Mouse (Mus musculus): ENCODE measurements around the gene Krtap28-10.
A peak's percentile ranks its signal among the peaks of the same experiment; 100 is the strongest.

Gene Krtap28-10

GRCm38 (mm10) chr1:83042380-83042779 lies at the start of gene Krtap28-10:
Krtap28-10 (minus strand) TSS chr1:83042480.
- DNase-seq = no peak

DNA sequence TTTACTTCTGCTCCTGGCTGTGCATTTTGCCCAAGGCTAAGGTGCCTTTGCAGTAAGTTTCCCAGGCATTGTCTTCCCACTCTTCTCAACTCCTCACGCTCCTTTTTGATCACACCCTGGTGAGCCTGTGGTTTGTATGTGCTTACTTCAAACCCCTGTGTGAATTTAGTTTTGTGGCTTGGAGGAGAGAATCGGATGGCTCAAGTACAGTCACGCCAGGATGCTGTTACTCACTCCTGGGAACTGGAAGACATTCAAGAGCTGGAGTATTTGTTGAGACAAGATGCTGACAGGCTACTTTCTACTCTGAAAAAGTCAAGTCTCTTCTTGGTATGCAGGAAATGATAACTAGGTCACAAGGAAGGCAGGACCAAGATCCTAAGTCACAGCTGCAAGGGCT lies 49.0 kb upstream of the Krtap28-10 start:
- DNase-seq = no peak

- no peak for DNase-seq
Measured at GRCm38 (mm10) chr1:83084790-83085189, 42.5 kb upstream of the Krtap28-10 start.

GRCm38 (mm10) chr1:83077016-83077415 lies 34.7 kb upstream of the Krtap28-10 start:
- DNase-seq = no peak

- DNase-seq = no peak
Measured at GRCm38 (mm10) chr1:83076190-83076917, 34.1 kb upstream of the Krtap28-10 start.

- no peak for DNase-seq
Measured at GRCm38 (mm10) chr1:83075526-83076189, 33.4 kb upstream of the Krtap28-10 start.

DNA sequence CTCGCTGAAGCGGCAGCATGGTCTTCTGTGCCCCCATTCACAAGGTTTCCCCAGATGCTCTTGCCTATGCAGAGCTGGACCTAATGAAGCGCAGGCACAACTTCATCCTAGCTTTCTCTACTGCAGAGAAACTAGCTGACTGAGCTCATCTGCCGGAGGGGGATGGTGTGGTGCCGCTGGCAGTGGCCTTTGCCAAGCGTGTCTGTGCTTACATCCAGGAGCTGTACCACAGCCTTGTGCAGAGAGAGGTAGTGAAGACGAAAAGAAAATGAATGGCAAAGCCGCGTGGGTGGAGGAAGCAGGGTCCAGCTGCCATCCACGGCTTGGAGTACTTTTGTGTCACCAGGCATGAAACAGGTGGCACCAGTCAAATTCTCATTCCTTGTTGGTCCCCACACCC lies 24.9 kb upstream of the Krtap28-10 start:
- DNase-seq = no peak

DNA sequence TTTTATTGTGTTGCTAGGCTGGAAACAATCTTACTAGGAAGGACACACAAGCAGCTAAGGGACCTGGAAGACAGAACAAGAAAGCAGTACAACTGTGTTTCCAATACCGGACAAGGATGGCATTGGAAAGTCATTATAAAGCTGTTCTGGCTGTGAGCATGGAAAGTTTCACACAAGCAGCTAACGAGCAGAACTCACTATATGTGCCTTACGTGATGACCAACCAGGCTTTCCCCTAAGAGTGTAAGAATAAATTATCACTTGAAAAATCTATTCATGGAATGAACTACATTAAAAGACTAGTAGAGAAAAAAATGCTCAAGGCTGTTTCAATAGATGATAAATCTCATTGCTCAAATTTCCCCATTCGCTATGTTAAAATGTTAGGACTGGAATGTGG lies 24.3 kb upstream of the Krtap28-10 start:
- DNase-seq = no peak

DNA sequence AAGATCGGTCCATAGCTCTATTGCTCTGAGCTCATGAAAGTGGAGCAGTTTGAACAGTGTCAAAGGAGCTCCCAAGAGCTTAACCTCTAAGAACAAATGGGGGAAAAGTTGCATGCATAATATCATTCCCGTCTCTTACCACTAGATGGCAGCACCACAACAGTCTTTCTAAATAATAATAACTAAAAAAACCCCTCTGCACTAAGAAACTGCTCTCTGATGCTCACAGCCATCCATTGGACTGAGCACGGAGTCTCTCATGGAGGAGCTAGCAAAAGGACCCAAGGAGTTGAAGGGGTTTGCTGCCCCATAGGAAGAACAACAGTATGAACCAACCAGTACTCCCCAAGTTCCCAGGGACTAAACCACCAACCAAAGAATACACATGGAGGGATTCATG lies 22.6 kb upstream of the Krtap28-10 start:
- no peak for DNase-seq

- no peak for DNase-seq
Measured at GRCm38 (mm10) chr1:83060643-83061042, 18.4 kb upstream of the Krtap28-10 start, which contains the start of gene Krtap28-13. Krtap28-13 (plus strand) TSS chr1:83060930.

DNA sequence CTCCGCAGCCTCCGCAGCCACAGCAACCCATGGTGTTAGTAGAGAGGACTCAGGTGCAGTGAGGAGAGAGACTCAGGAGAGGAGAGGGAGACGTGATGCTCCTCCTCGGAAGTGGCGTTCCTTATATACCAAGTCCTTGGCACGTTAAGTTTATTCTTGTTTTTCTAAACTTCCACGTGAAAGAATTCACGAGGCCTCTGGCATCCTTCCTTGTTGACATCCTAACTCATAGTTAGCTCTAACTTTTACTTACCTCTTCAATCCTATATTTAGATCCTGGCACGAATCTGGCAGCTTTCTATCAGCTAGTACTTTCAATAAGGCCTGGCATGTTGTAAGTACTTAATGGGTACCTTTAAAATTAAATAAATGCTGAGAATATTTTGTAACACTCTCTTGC lies 17.0 kb upstream of the Krtap28-10 start, which contains the start of gene A030005K14Rik:
Gene A030005K14Rik, minus strand, starts transcription at position 101 of the 400 bp plus-strand sequence.
- no peak for DNase-seq

DNA sequence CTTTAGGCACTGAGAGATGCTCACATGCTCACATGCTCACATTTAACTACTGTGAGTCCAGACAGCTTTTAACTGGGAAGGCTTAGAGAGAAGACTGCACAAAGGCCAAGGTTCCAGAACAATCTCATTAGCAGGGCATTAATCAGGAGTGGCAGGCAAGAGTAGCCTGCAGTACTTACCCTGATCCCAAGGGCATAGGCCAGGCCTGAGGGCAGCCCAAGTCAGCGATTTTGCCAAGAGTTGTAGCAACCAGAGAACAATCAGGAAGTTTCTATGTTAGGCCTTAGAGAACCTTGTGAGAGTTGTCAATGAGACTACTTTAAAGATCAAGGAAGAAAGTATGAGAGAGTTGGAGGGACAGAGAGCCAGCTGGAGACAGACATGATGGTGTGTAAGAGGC lies 16.2 kb upstream of the Krtap28-10 start:
- no peak for DNase-seq

- peak; percentile 59 to 68 for DNase-seq
Measured at GRCm38 (mm10) chr1:83044882-83045427, 2.7 kb upstream of the Krtap28-10 start, which contains the start of gene Gm47969. Gm47969 (plus strand) TSS chr1:83044932.

- peak; percentile 29 to 52 for DNase-seq
Measured at GRCm38 (mm10) chr1:83039080-83039479, 3.2 kb downstream of the Krtap28-10 start.

GRCm38 (mm10) chr1:83038109-83038672 lies 4.1 kb downstream of the Krtap28-10 start, which contains the start of gene Slc19a3:
Slc19a3 (minus strand) TSS chr1:83038448.
- DNase-seq = peak; percentile 25 to 40

GRCm38 (mm10) chr1:83036892-83037667 lies 5.2 kb downstream of the Krtap28-10 start:
- DNase-seq = no peak

DNA sequence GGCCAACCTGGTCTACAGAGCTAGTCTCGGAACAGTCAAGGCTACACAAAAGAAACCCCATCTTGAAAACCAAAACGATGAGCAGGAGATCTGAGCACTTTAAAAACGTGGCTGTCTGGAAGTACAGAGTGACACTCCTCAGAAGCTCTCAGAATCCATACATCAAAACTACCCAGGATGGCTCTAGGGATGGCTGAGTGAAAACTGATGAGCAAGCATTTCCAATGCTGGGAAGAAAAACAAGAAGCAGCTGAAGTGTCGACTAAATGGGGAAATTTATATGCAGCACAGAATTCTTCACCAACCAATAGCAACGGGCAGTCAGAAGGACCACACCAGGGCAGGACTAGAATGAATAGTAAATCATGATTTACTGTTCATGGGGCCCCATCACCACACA lies 7.8 kb downstream of the Krtap28-10 start:
- no peak for DNase-seq

DNA sequence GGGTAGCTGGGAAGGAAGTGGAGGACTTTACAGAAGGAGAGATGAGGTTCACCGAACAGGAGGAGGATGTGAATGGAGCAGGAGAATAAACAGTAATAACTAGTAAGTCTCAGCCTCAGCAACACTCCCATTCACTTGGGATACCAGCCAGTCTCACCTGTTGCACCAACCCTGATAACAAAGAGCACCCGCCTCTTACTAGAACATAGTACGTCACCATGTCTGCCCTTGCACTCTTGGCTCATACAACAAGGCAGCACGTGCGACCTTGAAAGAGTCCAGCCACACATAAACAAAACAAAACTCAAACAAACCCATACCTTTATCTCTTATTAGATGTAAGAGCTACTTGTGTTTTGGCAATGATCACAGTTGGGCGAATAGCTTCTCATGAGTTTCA lies 9.8 kb downstream of the Krtap28-10 start:
- peak; percentile 36 to 64 for DNase-seq

GRCm38 (mm10) chr1:83031950-83032349 lies 10.3 kb downstream of the Krtap28-10 start:
- no peak for DNase-seq

DNA sequence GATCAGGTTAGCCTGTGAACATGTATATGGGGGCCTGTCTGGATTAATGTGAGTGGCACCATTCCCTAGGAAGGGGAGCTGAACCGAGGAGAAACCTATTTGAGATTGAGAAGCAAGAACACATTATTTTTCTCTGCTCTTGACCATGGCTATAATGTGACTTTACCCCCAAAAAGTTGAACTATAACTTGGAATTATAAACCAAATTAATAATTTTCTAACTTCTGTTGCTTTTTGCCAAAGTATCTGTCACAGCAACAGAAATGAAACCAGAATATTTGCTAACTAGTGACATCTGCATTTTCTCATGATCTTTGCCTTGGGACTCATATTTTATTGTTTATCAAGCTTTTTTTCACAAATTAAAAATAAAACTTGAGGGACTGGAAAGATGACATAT lies 25.7 kb downstream of the Krtap28-10 start:
- no peak for DNase-seq

DNA sequence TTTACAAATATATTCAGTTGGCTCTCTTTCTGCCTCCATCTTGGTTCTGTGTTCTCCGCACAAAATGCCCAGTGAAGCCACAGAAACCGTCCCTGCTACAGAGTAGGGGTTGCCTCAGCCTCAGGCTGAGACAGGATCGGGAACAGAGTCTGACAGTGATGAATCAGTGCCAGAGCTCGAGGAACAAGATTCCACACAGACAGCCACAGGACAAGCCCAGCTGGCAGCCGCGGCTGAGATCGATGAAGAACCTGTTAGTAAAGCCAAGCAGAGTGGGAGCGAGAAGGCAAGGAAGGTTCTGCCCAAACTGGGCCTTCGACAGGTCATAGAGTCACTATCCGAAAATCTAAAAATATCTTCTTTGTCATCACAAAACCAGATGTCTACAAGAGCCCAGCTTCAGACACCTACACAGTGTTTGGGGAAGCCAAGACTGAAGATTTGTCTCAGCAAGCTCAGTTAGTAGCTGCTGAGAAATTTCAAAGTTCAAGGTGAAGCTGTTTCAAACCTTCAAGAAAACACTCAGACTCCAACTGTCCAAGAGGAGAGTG lies 26.9 kb downstream of the Krtap28-10 start:
- DNase-seq = no peak

DNA sequence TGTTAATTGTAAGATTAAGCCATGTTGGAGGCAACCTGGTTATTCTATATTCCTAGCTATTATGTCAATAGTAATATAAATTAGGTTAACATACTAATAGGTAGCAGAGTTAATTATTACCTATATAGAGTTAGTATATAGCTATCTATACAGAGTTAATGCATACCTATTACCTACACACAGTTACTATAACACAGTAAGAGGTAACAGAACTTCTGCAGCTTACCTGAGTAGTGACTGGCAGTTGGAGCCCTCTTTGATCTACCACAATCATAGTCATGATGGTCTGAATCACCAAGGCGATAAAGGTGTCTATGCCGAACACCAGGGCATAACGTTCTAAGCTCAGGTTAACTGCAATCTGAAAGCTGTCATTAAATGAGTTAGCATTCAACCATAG lies 27.8 kb downstream of the Krtap28-10 start:
- DNase-seq = no peak
